Mouse (Mus musculus) myocyte (in vitro differentiated cells): ENCODE results near the gene Mbd4. TPM values are rescaled to one million over a fixed set of nuclear protein-coding genes. Genes with fewer than 3 reads are reported as not detected.
"Not testable (repeated sequence)": the region's sequence is repeated elsewhere in the genome, so short reads cannot be mapped to it uniquely, and the experiment has no call there.

Source experiments
- H3K27me3 ChIP-seq: one replicate; pipeline ENCODE4 v1.6.1; 2011; ENCODE audit not compliant: control insufficient read depth, insufficient read depth, insufficient read length
- H3K36me3 ChIP-seq: one replicate; pipeline ENCODE4 v1.6.1; 2011; ENCODE audit not compliant: control insufficient read depth, insufficient read depth
- H3K4me2 ChIP-seq: one replicate; pipeline ENCODE4 v1.6.1; 2011; ENCODE audit warnings: low read depth, control low read depth
- H3K4me3 ChIP-seq: one replicate; pipeline ENCODE4 v1.5.1; 2011; ENCODE audit warnings: mild to moderate bottlenecking, control low read depth, moderate library complexity
- H3K79me2 ChIP-seq: one replicate; pipeline ENCODE4 v1.6.1; 2011; ENCODE audit not compliant: control insufficient read depth, insufficient read depth
- H3ac ChIP-seq: one replicate; pipeline ENCODE4 v1.6.1; 2011; ENCODE audit not compliant: control insufficient read depth, insufficient read length
- CEBPB ChIP-seq: IDR thresholded peaks from 2 replicates; pipeline ENCODE4 v1.6.1; 2011; ENCODE audit warnings: mild to moderate bottlenecking, moderate library complexity; ENCODE audit not compliant: poor library complexity, insufficient read depth, severe bottlenecking
- E2F4 ChIP-seq: IDR thresholded peaks from one replicate; pipeline ENCODE4 v1.6.1; 2011; ENCODE audit warnings: mild to moderate bottlenecking, control low read depth, moderate library complexity; ENCODE audit not compliant: insufficient read depth
- MAX ChIP-seq: IDR thresholded peaks from one replicate; pipeline ENCODE4 v1.6.1; 2011; ENCODE audit warnings: low read depth, mild to moderate bottlenecking, control low read depth
- MYOD1 ChIP-seq, 3 experiments: IDR thresholded peaks; one replicate each; pipeline ENCODE4 v1.6.1; 2011; ENCODE audit warnings: control low read depth in 2 of 3, low read depth in 2 of 3, mild to moderate bottlenecking in 2 of 3, moderate library complexity in 1 of 3; ENCODE audit not compliant: insufficient read length in 2 of 3, control insufficient read depth in 1 of 3
- MYOG ChIP-seq, 3 experiments: IDR thresholded peaks; one replicate each; pipeline ENCODE4 v1.6.1; 2011; ENCODE audit warnings: control low read depth in 2 of 3, low read depth in 2 of 3, mild to moderate bottlenecking in 2 of 3; ENCODE audit not compliant: insufficient read length in 2 of 3, control insufficient read depth in 1 of 3, insufficient read depth in 1 of 3
- POLR2A ChIP-seq: IDR thresholded peaks from one replicate; pipeline ENCODE4 v1.6.1; 2011; ENCODE audit warnings: low read depth, mild to moderate bottlenecking, control low read depth, moderate library complexity; ENCODE audit not compliant: insufficient read length
- POLR2AphosphoS2 ChIP-seq: IDR thresholded peaks from one replicate; pipeline ENCODE4 v1.6.1; 2011; ENCODE audit warnings: low read depth, control low read depth; ENCODE audit not compliant: insufficient read length
- REST ChIP-seq: IDR thresholded peaks from one replicate; pipeline ENCODE4 v1.6.1; 2011; ENCODE audit warnings: mild to moderate bottlenecking, control low read depth, moderate library complexity; ENCODE audit not compliant: insufficient read depth, insufficient read length
- SRF ChIP-seq: IDR thresholded peaks from one replicate; pipeline ENCODE4 v1.6.1; 2011; ENCODE audit warnings: low read depth; ENCODE audit not compliant: control insufficient read depth, insufficient read length
- TCF12 ChIP-seq: IDR thresholded peaks from one replicate; pipeline ENCODE4 v1.6.1; 2011; ENCODE audit warnings: mild to moderate bottlenecking, control low read depth; ENCODE audit not compliant: poor library complexity, insufficient read depth, severe bottlenecking
- TCF3 ChIP-seq: IDR thresholded peaks from one replicate; pipeline ENCODE4 v1.6.1; 2011; ENCODE audit warnings: low read depth, control low read depth; ENCODE audit not compliant: insufficient read length
- USF1 ChIP-seq: IDR thresholded peaks from one replicate; pipeline ENCODE4 v1.6.1; 2011; ENCODE audit warnings: low read depth, mild to moderate bottlenecking, control low read depth, moderate library complexity
- polyA plus RNA-seq: library from polyadenylated mRNA; unstranded; fragments of >200 nt; fragmentation: generic; extraction: Trizol; gene quantifications from one replicate; pipeline ENCODE4 v1.2.1, GENCODE M21; 2012; ENCODE audit warnings: missing spikeins

Gene Mbd4
- polyA plus RNA-seq, 1 experiment: 0.56 TPM

- Histone ChIP-seq H3K27me3 (no peaks in the 10 kb centered on the region), H3K4me3 (no peak overlapping the region), H3K79me2 (no peaks in the 10 kb centered on the region), H3ac (no peak overlapping the region), H3K36me3 (no peaks in the 10 kb centered on the region), H3K4me2 (no peak overlapping the region)
- TF ChIP-seq MYOG (IDR thresholded peaks at IDR 0.05; ENCODE audit: control insufficient read depth in 1 of 3, insufficient read depth in 1 of 3, insufficient read length in 2 of 3, low read depth in 2 of 3): no peak
- TF ChIP-seq E2F4: no peak
- TF ChIP-seq MAX: no peak
These were observed 26.6 kb upstream of the Mbd4 start for GRCm38 (mm10) chr6:115879736-115880135.

GRCm38 (mm10) chr6:115878694-115879093 is 25.5 kb upstream of the Mbd4 start:
- Histone ChIP-seq H3K27me3 (no peaks in the 10 kb centered on the region), H3ac (no peak overlapping the region), H3K79me2 (no peaks in the 10 kb centered on the region), H3K4me3 (no peak overlapping the region), H3K36me3 (no peaks in the 10 kb centered on the region), H3K4me2 (no peak overlapping the region)
- TF ChIP-seq CEBPB: no peak
- no peak for TF ChIP-seq POLR2A
- no peak for TF ChIP-seq TCF3
- no peak for TF ChIP-seq TCF12
- no peak for TF ChIP-seq MYOG (IDR thresholded peaks at IDR 0.05; ENCODE audit: control insufficient read depth in 1 of 3, insufficient read depth in 1 of 3, insufficient read length in 2 of 3, low read depth in 2 of 3)
- no peak for TF ChIP-seq MYOD1 (IDR thresholded peaks at IDR 0.05; ENCODE audit: control insufficient read depth in 1 of 3, insufficient read length in 2 of 3, low read depth in 2 of 3)
- no peak for TF ChIP-seq E2F4
- TF ChIP-seq SRF: no peak
- TF ChIP-seq REST: no peak
- no peak for TF ChIP-seq POLR2AphosphoS2
- no peak for TF ChIP-seq USF1
- no peak for TF ChIP-seq MAX

- Histone ChIP-seq H3K79me2 (no peaks in the 10 kb centered on the region), H3K36me3 (no peaks in the 10 kb centered on the region), H3K4me3 (no peak overlapping the region), H3ac (no peak overlapping the region), H3K27me3 (no peaks in the 10 kb centered on the region), H3K4me2 (no peak overlapping the region)
- TF ChIP-seq REST (no peak), POLR2A (no peak), MAX (no peak), E2F4 (no peak), TCF3 (no peak), USF1 (no peak), SRF (no peak), CEBPB (no peak), TCF12 (no peak)
These were observed 24.1 kb upstream of the Mbd4 start for GRCm38 (mm10) chr6:115877239-115877638.

- H3K27me3 ChIP-seq, H3ac ChIP-seq, H3K79me2 ChIP-seq, H3K4me3 ChIP-seq, H3K36me3 ChIP-seq, H3K4me2 ChIP-seq: not testable (repeated sequence)
These were observed 18.1 kb upstream of the Mbd4 start for GRCm38 (mm10) chr6:115871318-115871717.

GRCm38 (mm10) chr6:115867157-115867556 is 14.0 kb upstream of the Mbd4 start:
- not testable (repeated sequence) for H3K27me3 ChIP-seq, H3K36me3 ChIP-seq, H3K4me2 ChIP-seq, H3K4me3 ChIP-seq, H3ac ChIP-seq, H3K79me2 ChIP-seq

- no peaks in the 10 kb centered on the region for H3K36me3 ChIP-seq
- no peaks in the 10 kb centered on the region for H3K27me3 ChIP-seq
- TF ChIP-seq POLR2A (no peak), MYOD1 (IDR thresholded peaks at IDR 0.05; ENCODE audit: control insufficient read depth in 1 of 3, insufficient read length in 2 of 3, low read depth in 2 of 3) (no peak)
- no peaks in the 10 kb centered on the region for H3K79me2 ChIP-seq
- H3K4me2 ChIP-seq: no peak overlapping the region
- no peak overlapping the region for H3K4me3 ChIP-seq
- H3ac ChIP-seq: no peak overlapping the region
These were observed 12.1 kb upstream of the Mbd4 start for GRCm38 (mm10) chr6:115865246-115865645.
